Mouse (Mus musculus): ENCODE measurements at regions not wholly inside any gene's neighbourhood (a gene's known extent, or its start where the extent isn't known, plus 50 kb on each side); places are given as distances from the start of the nearest gene placed in this dataset.

- DNase-seq, result no peak
Observed at GRCm38 (mm10) chr6:148539207-148539960, 95.2 kb upstream of the Tmtc1 start.

- DNase-seq, result no peak
Observed at GRCm38 (mm10) chr6:148534364-148534763, 90.2 kb upstream of the Tmtc1 start.

- no peak for DNase-seq
Observed at GRCm38 (mm10) chr6:148531068-148531467, 86.9 kb upstream of the Tmtc1 start.

- DNase-seq, result no peak
Observed at GRCm38 (mm10) chr6:148528611-148529010, 84.4 kb upstream of the Tmtc1 start.

- DNase-seq, result no peak
Observed at GRCm38 (mm10) chr6:148522893-148523292, 78.7 kb upstream of the Tmtc1 start.

GRCm38 (mm10) chr6:148517536-148518245 is 73.5 kb upstream of the Tmtc1 start:
- DNase-seq, result no peak

- no peak for DNase-seq
Observed at GRCm38 (mm10) chr6:148516654-148517053, 72.5 kb upstream of the Tmtc1 start.

GRCm38 (mm10) chr6:148515105-148515504 is 70.9 kb upstream of the Tmtc1 start:
- no peak for DNase-seq

- no peak for DNase-seq
Observed at GRCm38 (mm10) chr6:148514645-148515044, 70.5 kb upstream of the Tmtc1 start.

GRCm38 (mm10) chr6:148514124-148514523 is 69.9 kb upstream of the Tmtc1 start:
- no peak for DNase-seq

GRCm38 (mm10) chr6:148513134-148513533 is 68.9 kb upstream of the Tmtc1 start:
- no peak for DNase-seq

- no peak for DNase-seq
Observed at GRCm38 (mm10) chr6:148505325-148505724, 61.1 kb upstream of the Tmtc1 start.

GRCm38 (mm10) chr6:148500251-148501179 is 56.3 kb upstream of the Tmtc1 start:
- no peak for DNase-seq
